Mouse (Mus musculus): ENCODE data around the gene Napa. TPM values are rescaled to one million over a fixed set of nuclear protein-coding genes. Genes with fewer than 3 reads are reported as not detected.

The Napa gene
- total RNA-seq, 2 experiments from 2014 or later, result 160 to 178 TPM

Other genes starting within 250 kb of the Napa start
- not detected for gene Crx, start 218.5 kb upstream of the Napa start, total RNA-seq (2021)
- under 1 TPM in 1 of 2 experiments, not detected in 1; 0.20 TPM for gene Crxos, start 215.8 kb upstream of the Napa start, total RNA-seq (2021)
- 100 to 1,000 TPM; 179 to 265 TPM for gene Selenow, start 176.1 kb upstream of the Napa start, total RNA-seq (2021)
- 100 to 1,000 TPM; 181 to 185 TPM for gene Nop53, start 152.4 kb upstream of the Napa start, total RNA-seq (2021)
- 100 to 1,000 TPM in 1 of 2 experiments, 10 to 100 TPM in 1; 28.7 to 121 TPM for gene Ehd2, start 130.9 kb upstream of the Napa start, total RNA-seq (2021)
- 1 to 10 TPM; 8.4 to 8.6 TPM for gene Bicra, start 50.5 kb upstream of the Napa start, total RNA-seq (2021)
- not detected for gene Zfp541, start 36.6 kb upstream of the Napa start, total RNA-seq (2021)
- 10 to 100 TPM; 19.6 to 20.7 TPM for gene Kptn, start 21.4 kb downstream of the Napa start, total RNA-seq (2021)
- gene Slc8a2, start 31.4 kb downstream of the Napa start, total RNA-seq (2021), result 1 to 10 TPM; 2.0 to 2.5 TPM
- gene Meis3, start 76.6 kb downstream of the Napa start, total RNA-seq (2021), result 10 to 100 TPM; 12.1 to 14.3 TPM
- gene Dhx34, start 123.6 kb downstream of the Napa start, total RNA-seq (2021), result 10 to 100 TPM; 10.8 to 11.4 TPM
- gene C5ar2, start 145.7 kb downstream of the Napa start, total RNA-seq (2021), result under 1 TPM; 0.46 to 0.83 TPM
- 10 to 100 TPM in 1 of 2 experiments, 1 to 10 TPM in 1; 7.0 to 13.1 TPM for gene C5ar1, start 161.1 kb downstream of the Napa start, total RNA-seq (2021)
- 10 to 100 TPM; 21.1 to 21.8 TPM for gene Inafm1, start 175.2 kb downstream of the Napa start, total RNA-seq (2021)
- gene Ccdc9, start 188.3 kb downstream of the Napa start, total RNA-seq (2021), result 10 to 100 TPM; 52.2 to 59.2 TPM
- gene Bbc3, start 209.9 kb downstream of the Napa start, total RNA-seq (2021), result 1 to 10 TPM; 5.2 to 6.0 TPM

Data from adrenal gland, adult 18-20 months (tissue).